Mouse (Mus musculus) embryonic fibroblast, embryonic 13.5 days (primary cell): ENCODE measurements at regions not wholly inside any gene's neighbourhood (a gene's known extent, or its start where the extent isn't known, plus 50 kb on each side); places are given as distances from the start of the nearest gene placed in this dataset.

Experiments used
- CTCF ChIP-seq: IDR thresholded peaks from 2 replicates; pipeline ENCODE4 v1.5.1; 2011; ENCODE audit warnings: mild to moderate bottlenecking, control low read depth, low read length, moderate library complexity, borderline replicate concordance; ENCODE audit not compliant: insufficient read depth
- POLR2A ChIP-seq: IDR thresholded peaks from 2 replicates; pipeline ENCODE4 v1.6.1; 2011; ENCODE audit warnings: low read depth, mild to moderate bottlenecking, control low read depth, low read length, moderate library complexity

- TF ChIP-seq CTCF: no peak
- no peak for TF ChIP-seq POLR2A
Observed at GRCm38 (mm10) chr11:17449289-17449688, 191.9 kb downstream of the C1d start.
